Mouse (Mus musculus) kidney, adult 18-20 months (tissue): ENCODE results near the gene Gins1.
"Not testable (repeated sequence)": the region's sequence is repeated elsewhere in the genome, so short reads cannot be mapped to it uniquely, and the experiment has no call there.

ENCODE experiments used
- DNase-seq: peaks from one replicate; pipeline ENCODE4 v3.0.0; 2021

The Gins1 gene

DNA sequence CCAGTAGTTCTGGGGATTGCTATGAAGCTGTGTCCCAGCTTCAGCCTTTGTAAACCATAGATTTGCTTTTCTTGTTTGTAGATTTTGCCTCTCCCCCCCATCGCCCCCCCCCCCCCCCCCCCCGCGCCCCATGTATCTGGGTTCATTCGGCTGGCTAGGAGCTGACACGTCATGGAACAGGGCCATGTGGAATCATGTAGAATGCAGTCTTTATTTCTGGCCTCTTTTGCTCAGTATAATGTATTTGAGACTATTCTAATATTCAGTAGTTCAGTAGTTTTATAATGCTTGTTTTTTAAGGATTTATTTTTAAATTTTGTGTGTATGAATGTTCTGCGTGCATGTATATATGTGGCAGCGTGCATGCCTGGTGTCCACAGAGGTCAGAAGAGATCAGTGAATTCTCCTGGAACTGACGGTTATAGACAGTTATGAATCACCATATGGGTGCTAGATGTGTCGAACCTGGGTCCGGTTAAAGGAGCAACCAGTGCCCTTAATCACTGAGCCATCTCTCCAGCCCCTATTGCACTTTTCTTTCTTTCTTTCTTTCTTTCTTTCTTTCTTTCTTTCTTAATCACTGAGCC is 5.2 kb downstream of the Gins1 start:
- DNase-seq: no peak

DNA sequence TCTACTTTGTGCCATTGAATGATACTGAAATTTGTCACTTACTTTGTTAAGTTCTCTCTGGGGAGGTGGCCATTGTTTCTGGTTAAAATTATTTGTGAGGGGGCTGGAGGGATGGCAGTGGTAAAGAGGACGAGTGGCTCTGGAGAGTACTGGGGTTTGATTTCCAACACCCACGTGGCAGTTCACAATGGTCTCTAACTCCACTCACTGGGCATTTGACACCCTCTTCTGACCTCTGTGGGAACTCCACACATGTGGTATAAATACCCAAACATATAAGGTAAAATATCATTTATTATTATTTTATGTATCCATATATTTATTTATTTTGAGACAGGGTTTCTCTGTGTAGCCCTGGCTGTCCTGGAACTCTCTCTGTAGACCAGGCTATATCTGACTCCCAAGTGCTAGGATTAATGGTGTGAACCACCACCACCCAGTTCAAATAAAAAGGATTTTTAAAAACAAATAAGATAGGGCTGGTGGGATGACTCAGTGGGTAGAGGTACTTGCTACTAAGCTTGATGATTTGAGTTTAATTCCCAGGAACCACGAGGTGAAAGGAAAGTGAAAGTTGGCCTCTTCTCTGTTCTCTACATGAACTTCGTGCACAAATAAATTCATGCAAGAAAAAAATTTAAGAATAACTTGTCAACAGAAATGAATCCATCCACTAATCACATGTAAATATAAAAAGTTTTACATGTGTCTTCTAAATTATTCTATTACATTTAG is 9.7 kb downstream of the Gins1 start:
- DNase-seq: no peak

DNA sequence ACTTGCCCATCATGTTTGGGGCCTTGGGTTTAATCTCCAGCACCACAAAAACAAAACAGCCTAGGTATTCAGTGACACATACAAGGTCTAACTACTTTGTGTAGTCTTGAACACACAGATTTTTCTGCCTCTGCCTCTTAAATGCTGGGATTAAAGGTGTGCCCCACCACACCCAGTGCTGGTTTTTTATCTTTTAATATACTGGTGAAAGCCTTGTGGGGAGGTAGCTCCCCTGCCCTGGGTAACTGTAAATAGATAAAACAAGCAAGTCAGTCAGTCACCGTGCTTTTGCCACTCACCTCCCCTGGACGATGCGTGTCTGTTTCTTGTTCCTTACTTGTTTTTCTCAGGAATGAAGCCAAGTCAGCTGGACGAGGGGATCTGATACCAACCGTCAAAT is 10.6 kb downstream of the Gins1 start:
- DNase-seq: no peak

DNA sequence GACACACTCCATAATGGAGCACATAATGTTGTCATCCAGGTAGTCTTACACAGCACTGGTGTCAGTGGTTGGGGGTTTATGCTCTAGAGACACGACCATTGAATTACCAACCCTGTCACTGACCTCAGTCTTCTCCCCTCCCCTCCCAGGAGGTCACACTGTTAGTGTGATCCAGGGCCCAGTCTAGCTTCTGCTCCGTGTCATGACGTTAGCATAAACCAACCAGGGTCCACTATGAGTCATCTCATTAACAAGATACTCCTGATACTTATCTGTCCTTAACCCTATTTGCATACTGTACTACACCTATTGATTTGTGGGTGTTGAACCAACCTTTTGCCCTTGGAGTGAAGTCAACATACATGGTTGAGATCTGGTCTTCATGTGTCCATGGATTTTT is 13.5 kb downstream of the Gins1 start:
- DNase-seq: no peak

DNA sequence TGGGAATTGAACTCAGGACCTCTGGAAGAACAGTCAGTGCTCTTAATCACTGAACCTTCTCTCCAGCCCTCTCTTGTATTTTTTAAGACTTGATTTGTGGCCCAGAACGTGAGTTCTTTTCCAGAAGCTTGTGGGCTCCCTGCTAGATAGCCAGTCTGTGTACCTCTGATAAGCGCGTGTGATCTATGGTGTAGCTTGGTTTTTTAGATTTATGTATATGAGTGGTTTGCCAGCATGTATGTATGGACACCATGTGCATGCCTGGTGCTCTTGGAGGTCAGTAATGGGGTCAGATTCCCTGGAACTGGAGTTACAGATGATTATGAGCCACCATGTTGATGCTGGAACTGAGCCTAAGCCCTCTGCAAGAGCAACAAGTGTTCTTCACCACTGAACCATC is 15.3 kb downstream of the Gins1 start:
- DNase-seq: no peak

DNA sequence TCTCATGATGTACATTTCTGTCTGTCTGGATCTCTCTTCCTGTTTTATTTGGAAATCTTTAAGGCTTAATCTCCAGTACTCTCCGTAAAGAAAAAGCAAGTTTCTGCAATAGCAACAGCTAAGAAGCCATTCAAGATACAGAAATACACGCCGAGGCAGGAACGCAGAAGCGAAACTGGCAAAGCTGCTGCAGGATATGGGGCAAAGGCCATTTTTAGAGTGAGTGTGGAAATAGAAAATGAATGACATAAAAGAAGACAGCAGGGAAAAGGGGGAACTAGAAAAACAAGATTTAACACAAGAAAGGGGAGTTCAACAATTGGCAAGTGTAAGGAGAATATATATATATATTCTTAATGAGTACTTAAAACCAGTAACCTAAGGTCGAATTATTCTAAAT is 16.5 kb downstream of the Gins1 start:
- no peak for DNase-seq

DNA sequence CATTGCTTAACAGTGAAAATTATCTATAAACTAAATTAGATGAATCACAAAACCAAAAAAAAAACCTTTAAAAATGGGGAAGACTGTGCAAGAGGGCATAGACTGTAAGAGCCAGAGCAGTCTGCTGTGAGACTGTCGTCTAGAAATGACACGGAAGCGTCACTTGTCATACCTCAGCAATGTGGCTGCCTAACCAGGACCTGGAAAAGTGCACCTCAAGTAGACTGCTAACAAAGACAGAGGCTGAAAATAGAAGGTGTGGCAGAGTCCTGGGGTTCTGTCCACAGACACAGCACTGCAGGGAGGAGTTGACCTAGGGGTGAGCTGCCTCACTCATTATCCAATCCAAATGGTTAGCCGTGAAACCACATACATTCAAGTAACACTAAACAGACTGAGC is 17.0 kb downstream of the Gins1 start:
- no peak for DNase-seq

DNA sequence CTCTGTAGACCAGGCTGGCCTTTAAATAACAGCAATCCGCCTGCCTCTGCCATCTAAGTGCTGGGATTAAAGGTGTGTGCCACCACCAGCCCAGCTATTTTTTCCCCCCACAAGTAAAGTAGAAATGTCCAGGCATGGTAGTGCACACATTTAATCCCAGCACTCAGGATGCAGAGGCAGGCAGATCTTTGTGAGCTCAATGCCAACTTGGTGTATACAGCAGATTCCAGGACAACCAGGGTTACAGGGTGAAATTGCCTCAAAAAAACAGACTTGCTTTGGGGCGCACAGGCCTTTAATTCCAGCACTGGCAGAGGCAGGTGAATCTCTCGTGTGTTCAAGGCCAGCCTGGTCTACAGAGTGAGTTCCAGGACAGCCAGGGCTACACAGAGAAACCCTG is 17.8 kb downstream of the Gins1 start:
- no peak for DNase-seq

DNA sequence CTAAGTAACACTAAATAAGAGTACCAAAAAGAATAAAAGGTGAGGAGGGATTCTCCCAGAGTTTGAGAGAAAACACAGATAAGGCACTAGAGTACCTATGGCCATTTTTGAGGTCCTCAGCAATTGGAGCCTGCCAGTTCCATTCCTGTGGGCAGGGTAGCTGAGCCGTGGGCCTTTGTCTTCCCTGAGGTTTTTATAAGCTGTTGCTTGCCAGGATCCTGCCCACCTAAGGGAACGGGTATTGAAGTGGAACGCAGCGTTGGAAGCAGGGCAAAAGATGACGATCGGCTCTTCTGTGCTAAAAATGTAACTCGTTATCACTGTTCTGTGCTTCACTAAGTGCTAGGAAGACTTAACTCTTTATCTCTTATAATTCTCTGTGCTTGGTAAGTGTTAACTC is 18.3 kb downstream of the Gins1 start:
- no peak for DNase-seq

DNA sequence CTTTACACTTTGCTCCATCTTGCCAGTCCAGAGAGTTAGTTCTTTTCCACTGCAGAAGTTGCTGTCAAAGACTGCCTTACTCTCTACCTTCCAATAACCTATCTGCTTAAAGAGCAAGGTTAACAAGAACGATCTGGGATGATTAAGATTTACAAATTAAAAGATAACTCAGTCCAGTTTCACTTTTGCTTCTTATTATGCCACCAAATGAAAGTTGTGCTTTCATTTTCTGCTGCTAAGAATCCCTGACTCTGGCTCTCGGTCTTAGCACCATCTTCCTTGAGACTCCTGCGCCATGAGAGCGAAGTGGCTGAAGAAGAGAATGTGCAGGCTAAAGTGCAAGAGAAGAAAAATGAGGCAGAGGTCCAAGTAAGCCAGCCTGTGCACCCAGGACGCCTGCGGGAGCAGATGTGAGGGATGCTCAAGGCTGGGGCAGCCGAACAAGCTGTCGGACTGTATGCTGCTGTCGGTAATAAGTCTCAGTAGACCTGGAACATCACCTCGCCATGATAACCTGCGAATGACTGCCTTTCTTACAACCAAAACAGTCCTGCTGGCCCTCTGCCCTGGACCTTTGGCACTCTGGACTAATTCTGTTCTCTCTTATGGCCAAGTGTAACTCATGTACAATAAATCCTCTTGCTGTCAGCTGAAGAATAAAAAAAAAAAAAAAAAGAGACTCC is 22.0 kb downstream of the Gins1 start:
- peak; percentile 63 for DNase-seq

DNA sequence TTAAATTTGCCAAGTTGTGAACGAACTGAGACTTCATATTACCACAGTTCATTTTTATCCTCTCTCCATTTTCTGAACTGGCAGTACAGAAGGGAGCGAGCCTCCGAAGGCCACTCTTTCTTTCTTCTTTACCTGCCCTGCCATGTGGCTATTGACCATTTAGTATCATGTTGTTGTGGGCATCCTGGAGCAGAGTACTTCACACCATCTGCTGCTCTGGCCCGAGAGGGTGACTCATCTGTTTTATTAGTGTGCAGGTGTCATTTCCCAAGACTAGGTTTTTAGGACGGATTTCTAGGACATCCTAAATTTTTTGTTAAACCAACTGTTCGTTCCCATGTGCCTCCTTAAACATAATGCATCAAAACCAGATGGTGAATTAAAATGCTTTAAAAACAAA is 24.0 kb downstream of the Gins1 start:
- DNase-seq: no peak

DNA sequence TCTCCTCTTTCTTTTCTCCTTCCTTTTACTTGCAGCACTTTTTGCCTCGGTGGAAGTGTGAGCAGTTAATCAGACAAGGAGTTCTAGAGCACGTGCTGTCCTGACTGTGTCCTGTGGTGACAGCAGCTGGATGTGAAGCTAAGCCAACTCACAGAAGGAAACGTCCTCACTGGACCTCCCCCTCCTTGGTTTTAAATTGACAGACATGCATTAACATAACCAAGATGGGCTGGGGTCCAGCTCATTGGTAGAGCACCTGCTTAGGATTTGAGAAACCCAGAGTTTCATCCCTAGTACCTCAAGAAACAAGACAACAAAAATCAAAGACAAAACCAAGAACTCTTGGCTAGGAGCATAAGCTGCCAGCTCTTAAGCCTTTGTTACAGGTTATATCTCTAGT is 25.6 kb downstream of the Gins1 start:
- no peak for DNase-seq

DNA sequence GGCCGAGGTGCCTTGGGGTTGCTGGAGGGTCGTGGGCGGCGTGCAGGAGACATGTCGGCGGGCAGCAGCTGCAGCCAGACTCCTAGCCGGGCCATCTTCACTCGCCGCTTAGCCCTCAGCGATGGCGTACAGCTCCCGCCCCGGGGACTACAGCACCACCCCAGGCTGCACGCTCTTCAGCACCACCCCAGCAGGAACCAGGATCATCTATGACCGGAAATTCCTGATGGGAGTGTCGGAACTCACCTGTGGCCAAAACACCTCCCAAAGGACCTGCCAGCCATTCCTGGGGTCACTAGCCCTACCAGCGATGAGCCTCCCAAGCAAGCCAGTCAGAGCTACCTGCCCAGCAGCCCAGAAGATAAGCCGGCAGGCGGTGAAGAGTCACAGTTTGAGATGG is 28.3 kb downstream of the Gins1 start:
- DNase-seq: no peak

DNA sequence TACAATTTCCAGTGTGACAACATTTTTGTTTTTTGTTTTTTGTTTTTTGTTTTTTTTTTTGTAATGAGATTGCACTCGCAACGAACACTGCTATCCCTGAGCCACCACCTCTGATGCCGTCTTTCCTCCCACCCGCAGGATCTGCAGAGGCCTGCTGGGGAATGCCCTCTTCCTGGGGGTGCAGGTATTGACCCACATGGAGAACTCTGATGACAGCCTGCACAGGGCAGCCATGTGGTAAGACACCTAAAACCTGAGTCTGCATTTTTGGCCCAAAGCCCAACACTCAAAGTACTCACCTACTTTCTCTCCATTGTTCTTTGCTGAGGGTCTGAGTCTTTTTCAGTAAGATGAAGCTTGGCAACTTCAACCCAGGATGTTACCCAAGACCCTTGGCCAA is 29.5 kb downstream of the Gins1 start:
- no peak for DNase-seq

DNA sequence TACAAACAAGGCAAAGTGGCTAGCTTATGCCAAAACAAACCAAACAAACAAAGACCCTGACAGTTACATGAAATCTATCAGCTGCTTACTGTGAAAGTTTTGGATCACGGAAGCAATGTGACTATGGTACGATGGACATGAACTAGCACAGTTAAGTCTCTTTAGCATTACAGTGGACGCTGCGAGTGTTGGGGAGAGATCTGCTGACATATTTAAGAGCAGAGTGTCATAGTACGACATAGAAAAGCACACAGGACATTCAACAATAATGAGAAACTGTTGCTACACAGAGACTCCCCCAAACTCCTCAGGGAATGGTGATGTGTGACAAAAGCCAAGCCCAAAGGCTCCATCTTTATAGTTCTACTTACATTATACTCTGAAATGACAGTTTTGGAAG is 38.8 kb downstream of the Gins1 start:
- no peak for DNase-seq

DNA sequence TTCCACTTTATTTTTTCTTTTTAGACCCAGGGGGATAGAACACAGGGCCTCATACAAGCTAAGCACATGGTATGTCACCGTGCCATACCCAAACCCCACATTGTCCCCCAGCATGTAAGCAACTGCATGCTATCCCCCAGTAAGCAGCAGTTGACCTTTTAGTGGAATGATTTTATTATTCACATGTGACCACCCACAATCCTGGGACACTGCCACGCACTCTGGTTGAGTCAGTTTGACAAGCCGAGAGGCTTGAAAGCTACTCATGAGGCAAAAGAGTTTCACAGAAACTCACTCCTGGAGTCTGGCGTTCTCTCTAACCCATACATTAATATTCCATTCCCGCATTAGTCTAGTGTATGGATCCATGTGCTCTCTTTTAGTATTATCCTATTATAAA is 42.1 kb downstream of the Gins1 start:
- not testable (repeated sequence) for DNase-seq

DNA sequence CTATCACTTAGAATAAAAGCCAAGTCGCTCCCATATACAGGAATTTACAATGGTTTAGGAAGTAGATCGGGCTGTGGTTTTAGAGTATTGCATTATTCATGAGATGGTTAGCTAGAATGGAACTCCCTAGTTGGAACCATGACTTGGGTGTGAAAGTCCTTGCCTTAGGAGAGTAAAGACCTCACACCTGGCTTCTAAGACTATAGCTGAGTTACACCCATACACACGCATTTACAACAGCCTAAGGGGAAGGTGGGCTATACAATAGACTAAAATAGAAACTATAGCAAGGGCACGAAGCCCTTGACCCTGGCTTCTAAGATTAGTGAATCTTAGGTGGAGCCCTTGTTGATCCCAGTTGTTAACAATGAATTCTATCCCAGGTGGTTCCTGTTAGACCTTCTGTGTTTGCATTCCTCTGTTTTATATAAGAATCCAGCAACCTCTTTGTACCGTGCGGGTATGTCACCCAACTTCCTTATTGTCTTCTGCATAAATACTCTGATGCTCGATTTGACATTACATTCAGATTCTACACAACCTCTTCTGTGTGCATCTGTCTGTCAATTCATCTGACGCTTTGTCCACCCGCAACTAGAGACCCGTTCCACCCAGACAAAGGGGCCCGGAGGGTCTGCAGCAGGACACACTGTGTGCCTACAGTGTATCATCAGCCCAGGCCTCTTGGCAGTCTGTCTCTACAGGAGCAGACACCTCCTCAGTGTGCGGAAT is 42.8 kb downstream of the Gins1 start:
- not testable (repeated sequence) for DNase-seq

DNA sequence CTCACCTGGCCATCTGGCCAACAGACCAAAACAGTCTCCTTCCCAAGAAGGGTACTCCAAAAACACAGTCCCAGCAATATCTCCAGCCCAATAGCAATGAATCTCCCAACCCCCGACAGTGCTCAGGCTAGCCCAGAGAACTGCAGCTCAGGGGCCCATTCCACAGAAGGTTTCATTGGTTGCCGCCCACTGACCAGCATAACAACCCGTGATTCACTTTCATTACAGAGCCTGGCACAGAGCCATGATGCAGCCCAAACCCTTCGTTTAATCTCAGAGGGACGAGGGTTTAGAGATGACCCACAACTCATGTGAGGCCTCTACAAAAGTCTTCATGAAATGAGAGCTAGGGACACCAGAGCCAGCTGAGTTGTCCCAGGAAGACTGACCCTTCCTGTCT is 43.6 kb downstream of the Gins1 start:
- DNase-seq: no peak

DNA sequence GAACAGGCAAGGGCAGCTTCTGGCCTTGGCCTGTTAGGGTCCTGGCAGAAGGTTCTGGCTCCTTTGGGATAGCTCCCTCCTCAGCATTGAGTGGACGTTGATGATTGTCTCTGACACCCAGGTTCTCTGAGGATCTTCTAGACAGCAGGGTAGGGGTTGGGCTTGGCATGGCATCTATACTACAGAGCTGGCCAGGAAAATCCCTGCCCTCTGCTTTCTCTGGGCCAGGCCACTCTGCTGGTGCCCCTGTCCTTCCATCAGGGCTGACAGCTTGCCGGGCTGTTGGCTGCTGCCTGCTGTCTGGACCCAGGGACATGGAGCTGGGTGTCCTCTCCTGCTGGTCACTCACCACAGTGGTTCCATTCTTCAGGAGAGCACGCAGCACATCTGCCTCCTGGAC is 44.5 kb downstream of the Gins1 start:
- no peak for DNase-seq

DNA sequence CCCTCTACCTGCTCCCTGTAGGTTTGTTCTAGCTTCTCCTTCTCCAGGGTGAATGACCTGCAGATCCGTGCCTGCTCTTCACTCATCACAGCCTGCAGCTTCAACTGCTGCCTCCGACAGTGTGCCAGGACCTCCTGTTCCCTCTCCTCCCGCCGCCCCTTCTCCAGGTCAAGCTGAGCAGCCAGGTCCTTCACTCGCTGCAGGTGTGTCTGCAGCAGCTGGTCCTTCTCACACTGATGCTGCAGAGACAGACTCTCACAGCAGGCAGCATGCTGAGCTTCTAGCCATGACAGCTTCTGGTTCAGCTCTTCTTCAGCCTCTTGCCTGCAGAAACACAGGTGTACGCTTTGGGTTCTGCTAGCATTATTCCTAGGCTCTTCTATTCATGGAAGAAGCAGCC is 44.9 kb downstream of the Gins1 start:
- DNase-seq: no peak

DNA sequence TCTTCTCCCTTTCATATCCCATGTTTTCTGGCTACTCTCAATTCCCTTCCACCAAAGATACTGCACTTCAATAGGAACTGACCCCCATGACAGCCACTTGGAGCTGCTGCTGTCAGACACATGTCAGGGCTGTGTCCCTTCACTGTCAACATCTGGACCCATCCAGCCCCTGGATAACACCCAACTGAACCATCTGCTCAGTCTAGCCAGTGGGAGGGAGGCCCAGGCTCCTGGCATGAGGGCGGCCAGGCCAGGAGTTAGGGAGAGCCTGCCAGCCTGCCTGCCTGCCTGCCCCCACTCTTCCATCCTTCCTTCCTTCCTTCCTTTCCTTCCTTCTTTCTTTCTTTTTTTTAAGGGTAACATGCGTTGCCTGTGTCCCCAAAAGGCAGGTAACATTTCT is 46.0 kb downstream of the Gins1 start:
- no peak for DNase-seq

DNA sequence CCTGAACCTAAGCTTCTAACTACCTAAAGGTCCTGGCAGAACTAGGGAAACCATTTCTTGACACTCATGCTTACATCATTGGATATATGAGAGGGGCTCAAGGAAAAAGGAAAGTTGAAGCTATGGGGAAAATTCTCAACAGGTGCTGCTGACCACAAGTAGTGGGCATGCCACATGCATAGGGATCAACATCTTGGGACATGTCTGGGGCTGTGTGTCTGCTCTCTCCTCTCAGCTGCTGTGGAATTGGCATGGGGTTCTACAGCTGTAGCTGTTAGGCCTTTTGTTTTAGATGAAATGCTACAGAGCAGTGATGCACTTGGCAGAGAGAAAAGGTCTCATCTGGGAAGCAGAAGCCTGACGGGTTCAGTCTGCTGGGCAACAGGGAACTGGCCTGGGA is 50.7 kb downstream of the Gins1 start:
- DNase-seq: no peak

DNA sequence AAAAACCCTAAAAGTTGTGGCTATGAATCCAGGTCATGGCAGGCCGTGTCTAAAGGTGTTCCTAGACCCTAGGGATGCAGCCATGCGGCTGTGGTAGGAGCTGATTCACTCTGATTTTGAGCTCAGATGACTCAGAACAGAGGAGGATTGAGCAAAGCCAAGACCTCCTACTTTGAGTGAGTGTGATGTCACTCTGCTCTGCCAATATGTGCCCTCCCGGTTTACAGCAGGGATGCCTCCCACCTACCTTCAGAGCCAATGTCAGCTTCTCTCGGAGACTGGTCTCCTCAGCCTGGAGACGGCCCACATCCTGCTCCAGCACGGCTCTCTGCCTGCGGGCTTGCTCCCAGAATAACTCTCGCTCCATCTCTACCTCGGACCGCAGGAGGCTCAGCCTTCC is 54.3 kb downstream of the Gins1 start:
- DNase-seq: no peak

DNA sequence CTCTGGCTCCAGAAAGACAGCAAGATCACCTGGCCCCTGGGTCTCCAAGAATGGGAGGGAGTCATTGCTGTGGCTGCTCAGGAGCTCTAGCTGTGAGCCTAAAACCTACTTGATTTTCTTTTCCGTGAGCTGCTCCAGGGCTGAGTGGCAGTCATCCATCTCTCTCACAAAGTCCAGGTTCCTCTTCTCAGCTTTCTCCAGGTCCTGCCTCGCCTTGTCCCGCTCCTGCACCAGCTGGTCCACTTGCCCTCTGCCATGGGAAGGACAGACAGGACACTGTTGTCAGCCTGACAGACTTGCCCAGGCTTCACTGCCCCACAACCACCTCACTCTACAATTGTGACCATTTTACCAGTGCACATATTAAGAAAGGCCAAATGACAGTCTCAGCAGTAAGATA is 58.0 kb downstream of the Gins1 start:
- no peak for DNase-seq
